Mouse (Mus musculus) kidney, adult 8-10 months (tissue): ENCODE measurements around the gene Vmn1r189.
A peak's percentile ranks its signal among the peaks of the same experiment; 100 is the strongest.
"Not testable (repeated sequence)": the region's sequence is repeated elsewhere in the genome, so short reads cannot be mapped to it uniquely, and the experiment has no call there.

Source experiments
- DNase-seq, 2 experiments: peaks; one replicate each; pipeline ENCODE4 v3.0.0; 2022

The Vmn1r189 gene

GRCm38 (mm10) chr13:22105724-22106123 is at the start of gene Vmn1r189:
TSS of gene Vmn1r189 (minus strand) at chr13:22105824.
- DNase-seq = not testable (repeated sequence)

- not testable (repeated sequence) for DNase-seq
Measured at GRCm38 (mm10) chr13:22136495-22137293, 31.1 kb upstream of the Vmn1r189 start.

- not testable (repeated sequence) for DNase-seq
Measured at GRCm38 (mm10) chr13:22084140-22084539, 21.5 kb downstream of the Vmn1r189 start, which contains the start of gene Vmn1r188. TSS of gene Vmn1r188 (plus strand) at chr13:22084440.

- DNase-seq = no peak
Measured at GRCm38 (mm10) chr13:22063468-22063867, 42.2 kb downstream of the Vmn1r189 start.

GRCm38 (mm10) chr13:22061422-22061821 is 44.2 kb downstream of the Vmn1r189 start:
- DNase-seq = no peak

- DNase-seq = no peak
Measured at GRCm38 (mm10) chr13:22053754-22054153, 51.9 kb downstream of the Vmn1r189 start.

GRCm38 (mm10) chr13:22051523-22051859 is 54.1 kb downstream of the Vmn1r189 start:
- DNase-seq = no peak

GRCm38 (mm10) chr13:22050591-22051522 is 54.8 kb downstream of the Vmn1r189 start:
- DNase-seq = peak; percentile 79 to 87
